Mouse (Mus musculus) cortical plate, adult 2 months (tissue): Measurements from ENCODE around the gene Popdc3. TPM values are rescaled to one million over a fixed set of nuclear protein-coding genes. Genes with fewer than 3 reads are reported as not detected.
A peak's percentile ranks its signal among the peaks of the same experiment; 100 is the strongest.
"Not testable (repeated sequence)": the region's sequence is repeated elsewhere in the genome, so short reads cannot be mapped to it uniquely, and the experiment has no call there.

Experiments used
- H3K27ac ChIP-seq: fragments of 200-500 bp; 2 replicates; pipeline ENCODE4 v1.5.1; 2012; ENCODE audit warnings: low read length, control low read depth, inconsistent platforms; ENCODE audit not compliant: insufficient read depth
- H3K4me1 ChIP-seq: fragments of 200-500 bp; 2 replicates; pipeline ENCODE4 v1.6.1; 2011; ENCODE audit warnings: low read length; ENCODE audit not compliant: control insufficient read depth, insufficient read depth
- H3K4me3 ChIP-seq: fragments of 200-500 bp; 2 replicates; pipeline ENCODE4 v1.5.1; 2011; ENCODE audit warnings: mild to moderate bottlenecking, low read length, control low read depth; ENCODE audit not compliant: insufficient read depth
- CTCF ChIP-seq: fragments of 200-500 bp; IDR thresholded peaks from 2 replicates; pipeline ENCODE4 v1.5.1; 2011; ENCODE audit warnings: mild to moderate bottlenecking, control low read depth, low read length; ENCODE audit not compliant: insufficient read depth; ENCODE audit errors: extremely low read depth
- POLR2A ChIP-seq: fragments of 200-500 bp; IDR thresholded peaks from 2 replicates; pipeline ENCODE4 v1.6.1; 2011; ENCODE audit warnings: mild to moderate bottlenecking, low read length, control low read depth; ENCODE audit not compliant: insufficient read depth; ENCODE audit errors: extremely low read depth
- polyA plus RNA-seq: library from polyadenylated mRNA; depleted of rRNA; stranded (reverse); fragments of >200 nt; gene quantifications from 2 replicates; pipeline ENCODE4 v1.2.3, GENCODE M21; 2012; rRNA removed

Popdc3 gene
- polyA plus RNA-seq, 1 experiment: 0.84 TPM

- no peak for TF ChIP-seq POLR2A
- no peak for TF ChIP-seq CTCF
Measured at GRCm38 (mm10) chr10:45335434-45336422, 157.8 kb downstream of the Popdc3 start, which contains the start of gene Bves. Bves (plus strand) TSS chr10:45335772.

GRCm38 (mm10) chr10:45339106-45339505 lies 161.2 kb downstream of the Popdc3 start:
- Histone ChIP-seq H3K4me3 (no peak overlapping the region), H3K4me1 (no peaks in the 10 kb centered on the region), H3K27ac (no peak overlapping the region)
- TF ChIP-seq CTCF: no peak

More at GRCm38 (mm10) chr10:45335434-45336422, 157.8 kb downstream of the Popdc3 start, which contains the start of gene Bves:
- no peaks in the 10 kb centered on the region for H3K4me1 ChIP-seq
- H3K27ac ChIP-seq: no peak within 1 kb of the TSS
- H3K4me3 ChIP-seq: peak within 1 kb of the TSS; percentile 56

GRCm38 (mm10) chr10:45344381-45344780 lies 166.5 kb downstream of the Popdc3 start:
- Histone ChIP-seq H3K4me1 (no peaks in the 10 kb centered on the region), H3K4me3 (no peak overlapping the region), H3K27ac (no peak overlapping the region)
- TF ChIP-seq CTCF (no peak), POLR2A (no peak)

GRCm38 (mm10) chr10:45345217-45345616 lies 167.3 kb downstream of the Popdc3 start:
- Histone ChIP-seq H3K27ac (no peak overlapping the region), H3K4me1 (no peaks in the 10 kb centered on the region), H3K4me3 (no peak overlapping the region)
- TF ChIP-seq CTCF (no peak), POLR2A (no peak)

GRCm38 (mm10) chr10:45348143-45348542 lies 170.2 kb downstream of the Popdc3 start:
- not testable (repeated sequence) for H3K4me3 ChIP-seq, H3K27ac ChIP-seq, H3K4me1 ChIP-seq

GRCm38 (mm10) chr10:45356091-45356490 lies 178.2 kb downstream of the Popdc3 start:
- Histone ChIP-seq H3K27ac (no peak overlapping the region), H3K4me3 (no peak overlapping the region), H3K4me1 (no peaks in the 10 kb centered on the region)
- TF ChIP-seq CTCF (no peak), POLR2A (no peak)

- TF ChIP-seq CTCF (no peak), POLR2A (no peak)
- Histone ChIP-seq H3K4me1 (no peaks in the 10 kb centered on the region), H3K27ac (no peak overlapping the region), H3K4me3 (no peak overlapping the region)
Measured at GRCm38 (mm10) chr10:45363396-45363795, 185.5 kb downstream of the Popdc3 start.

- H3K27ac ChIP-seq: no peak overlapping the region
- TF ChIP-seq POLR2A (no peak), CTCF (no peak)
- H3K4me1 ChIP-seq: no peaks in the 10 kb centered on the region
- no peak overlapping the region for H3K4me3 ChIP-seq
Measured at GRCm38 (mm10) chr10:45366987-45367705, 189.2 kb downstream of the Popdc3 start.

Other genes starting within 250 kb of the Popdc3 start
- 6.6 and 7.1 TPM in 2 replicates for gene Prep, start 110.9 kb upstream of the Popdc3 start, polyA plus RNA-seq
- 0.89 and 0.94 TPM in 2 replicates for gene Bves, start 157.7 kb downstream of the Popdc3 start, polyA plus RNA-seq